Mouse (Mus musculus) adrenal gland, adult 2 months (tissue): ENCODE measurements around the gene Rsc1a1. TPM values are rescaled to one million over a fixed set of nuclear protein-coding genes. Genes with fewer than 3 reads are reported as not detected.

Experiments used
- DNase-seq: peaks from one replicate; pipeline ENCODE4 v3.0.0; 2021
- polyA plus RNA-seq: library from polyadenylated mRNA; depleted of rRNA; stranded (reverse); fragments of >200 nt; gene quantifications from 2 replicates; pipeline ENCODE4 v1.2.3, GENCODE M21; 2012; rRNA removed
- total RNA-seq, 2 experiments: library from RNA; stranded (reverse); gene quantifications; 2 replicates each; pipeline ENCODE4 v1.2.3; 2021

Gene Rsc1a1
- total and polyA plus RNA-seq, 3 experiments, result 6.8 TPM; not detected in 2

- no peak for DNase-seq
Measured at GRCm38 (mm10) chr4:141653813-141654212, 31.6 kb downstream of the Rsc1a1 start.

GRCm38 (mm10) chr4:141653044-141653443 lies 32.4 kb downstream of the Rsc1a1 start:
- DNase-seq, result no peak

DNA sequence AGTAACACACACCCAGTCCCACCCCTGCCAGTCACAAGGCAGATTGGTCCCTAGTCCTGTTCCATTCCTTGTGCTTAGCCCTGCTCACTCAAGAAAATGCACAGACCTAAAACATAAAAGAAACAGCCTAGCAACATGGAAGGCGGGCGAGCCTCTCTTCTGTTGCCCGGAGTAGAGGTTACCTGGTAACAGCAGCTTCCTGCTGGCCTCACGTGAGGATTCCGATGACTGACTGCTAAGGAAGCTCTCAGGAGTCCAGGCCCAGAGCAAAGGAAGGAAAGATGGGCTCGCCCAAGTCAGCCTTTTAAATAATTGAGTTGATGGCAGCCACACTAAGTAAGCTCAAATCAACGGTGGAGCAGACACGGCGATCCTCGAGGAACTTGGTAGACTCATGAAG lies 33.5 kb downstream of the Rsc1a1 start:
- no peak for DNase-seq

GRCm38 (mm10) chr4:141651286-141651685 lies 34.1 kb downstream of the Rsc1a1 start:
- DNase-seq, result no peak

- no peak for DNase-seq
Measured at GRCm38 (mm10) chr4:141649244-141649643, 36.2 kb downstream of the Rsc1a1 start.

GRCm38 (mm10) chr4:141648262-141648661 lies 37.1 kb downstream of the Rsc1a1 start:
- DNase-seq, result no peak

DNA sequence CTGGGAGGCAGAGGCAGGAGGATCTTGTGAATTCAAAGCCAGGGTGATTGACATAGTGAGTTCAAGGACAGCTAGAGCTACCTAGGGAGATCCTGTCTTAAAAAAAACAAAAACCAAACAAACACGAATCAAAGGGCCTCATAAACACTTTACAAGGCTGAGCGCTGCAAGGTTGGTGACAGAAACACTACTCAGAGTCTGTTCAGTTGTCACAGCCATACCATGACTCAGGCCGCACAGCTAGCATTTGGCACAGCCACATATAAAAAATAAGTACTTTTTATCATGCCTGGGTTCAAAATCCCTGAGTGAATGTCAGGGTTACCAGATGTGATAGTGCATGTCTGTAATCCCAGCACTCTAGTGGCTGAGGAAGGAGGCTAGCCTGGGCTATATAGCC lies 38.2 kb downstream of the Rsc1a1 start:
- peak; percentile 69 for DNase-seq

DNA sequence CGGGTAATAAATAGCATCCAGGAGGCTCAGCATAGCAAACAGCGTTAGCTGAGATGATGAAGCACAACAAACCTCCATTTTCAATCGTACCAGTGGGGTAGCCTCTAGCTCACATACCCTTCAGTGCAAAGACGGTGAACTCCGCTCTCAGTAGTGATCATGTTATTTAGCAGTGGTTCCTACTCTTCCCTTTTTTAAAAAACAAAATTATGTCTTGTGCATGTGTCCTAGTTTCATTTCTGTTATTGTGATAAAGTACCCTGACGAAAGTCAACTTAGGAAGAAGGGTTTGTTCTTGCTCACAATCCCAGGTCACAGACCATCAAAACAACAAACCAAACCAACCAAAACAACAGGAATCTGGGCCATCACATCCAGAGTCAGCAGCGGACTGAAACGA lies 39.4 kb downstream of the Rsc1a1 start:
- no peak for DNase-seq

DNA sequence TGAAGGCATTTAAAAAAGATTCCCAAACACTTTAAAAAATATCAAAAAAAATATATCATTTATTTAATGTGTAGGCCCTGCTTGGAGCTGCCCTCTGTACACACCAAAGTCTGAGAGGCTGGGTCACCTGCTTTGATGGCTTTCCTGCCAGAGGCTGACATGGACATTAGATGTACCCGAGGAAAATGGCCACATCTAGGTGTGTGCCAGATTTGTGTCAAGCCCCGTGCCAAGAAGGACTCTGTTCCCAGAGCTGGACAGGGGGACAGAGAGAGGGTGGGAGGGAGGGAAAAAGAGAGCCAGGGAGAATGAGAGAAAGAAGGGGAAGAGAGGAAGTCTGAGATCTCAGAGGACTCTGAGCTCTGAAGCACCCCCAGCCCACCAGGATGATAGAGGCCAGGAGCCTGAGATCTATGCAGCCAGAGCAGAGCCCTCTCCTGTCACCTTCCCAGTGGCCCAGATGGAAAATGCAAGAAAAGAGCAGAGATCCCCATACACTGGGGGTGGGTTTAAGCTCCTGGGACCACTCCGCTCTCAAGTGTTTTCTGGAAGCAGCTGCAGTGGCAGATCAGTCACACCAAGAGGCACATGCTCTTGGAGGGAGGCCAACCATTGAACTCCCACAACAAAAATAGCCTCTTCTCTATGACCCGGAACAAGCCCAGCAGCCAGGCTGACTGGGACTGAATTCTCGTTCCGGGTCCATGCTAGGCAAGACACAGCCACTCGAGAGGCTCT lies 42.1 kb downstream of the Rsc1a1 start:
- peak; percentile 76 for DNase-seq

GRCm38 (mm10) chr4:141641961-141642811 lies 43.2 kb downstream of the Rsc1a1 start:
- DNase-seq, result peak; percentile 61

DNA sequence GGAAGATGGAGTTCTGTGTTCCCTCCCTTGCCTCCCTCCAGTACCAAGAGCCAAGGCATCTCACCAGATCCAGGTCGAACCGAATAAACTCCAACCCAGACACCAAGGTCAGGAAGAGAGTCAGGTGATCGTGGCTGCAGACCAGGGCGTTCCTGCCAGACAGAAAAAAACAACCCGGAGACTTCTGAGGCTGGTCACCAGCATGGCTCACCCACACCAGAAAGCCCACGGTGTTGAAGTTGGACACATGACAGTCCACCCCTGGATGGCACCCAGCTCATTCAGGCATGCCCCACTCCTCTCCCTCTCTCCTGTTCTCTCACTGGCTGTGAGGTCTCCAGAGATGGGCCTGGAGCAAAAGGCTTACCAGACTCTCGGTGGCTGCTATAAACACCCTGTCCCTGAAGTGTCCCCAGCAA lies 44.0 kb downstream of the Rsc1a1 start:
- peak; percentile 41 for DNase-seq

- DNase-seq, result no peak
Measured at GRCm38 (mm10) chr4:141639474-141639873, 45.9 kb downstream of the Rsc1a1 start.

DNA sequence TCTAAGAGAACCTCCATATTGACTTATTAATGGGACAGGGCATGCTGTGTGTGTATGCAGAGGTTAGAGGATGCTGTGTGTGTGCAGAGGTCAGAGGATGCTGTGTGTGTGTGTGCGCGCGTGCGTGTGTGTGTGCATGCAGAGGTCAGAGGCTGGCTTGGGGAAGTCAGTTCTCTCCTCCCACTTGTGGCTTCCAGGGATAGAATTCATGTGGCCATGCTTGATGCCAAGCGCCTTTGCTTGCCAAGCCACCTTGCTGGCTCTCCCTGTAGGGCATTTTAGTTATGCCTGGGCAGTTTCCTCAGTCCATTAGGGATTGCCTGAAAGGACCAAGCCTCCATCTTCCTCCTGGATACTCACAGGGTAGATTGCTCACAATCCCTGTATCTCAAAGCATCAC lies 48.7 kb downstream of the Rsc1a1 start:
- DNase-seq, result no peak

GRCm38 (mm10) chr4:141635991-141636390 lies 49.4 kb downstream of the Rsc1a1 start:
- no peak for DNase-seq

Other genes with a start within 250 kb of the Rsc1a1 start
- under 1 TPM; 0.32 to 0.55 TPM for gene Srarp, start 249.5 kb downstream of the Rsc1a1 start, total RNA-seq
- gene Srarp, start 249.5 kb downstream of the Rsc1a1 start, polyA plus RNA-seq, result 0.22 TPM in 1 of 2 replicates, not detected in the other
- gene Zbtb17, start 240.9 kb downstream of the Rsc1a1 start, total RNA-seq, result 10 to 100 TPM; 15.8 to 18.7 TPM
- gene Zbtb17, start 240.9 kb downstream of the Rsc1a1 start, polyA plus RNA-seq, result 26.5 and 34.4 TPM in 2 replicates
- gene Spen, start 147.0 kb downstream of the Rsc1a1 start, total RNA-seq, result 10 to 100 TPM; 37.8 to 55.3 TPM
- 63.9 and 76.4 TPM in 2 replicates for gene Spen, start 147.0 kb downstream of the Rsc1a1 start, polyA plus RNA-seq
- 10 to 100 TPM in 1 of 2 experiments, 1 to 10 TPM in 1; 9.0 to 23.0 TPM for gene Fblim1, start 79.5 kb downstream of the Rsc1a1 start, total RNA-seq
- gene Fblim1, start 79.5 kb downstream of the Rsc1a1 start, polyA plus RNA-seq, result 10.4 and 12.8 TPM in 2 replicates
- gene Tmem82, start 67.0 kb downstream of the Rsc1a1 start, total RNA-seq, result 1 to 10 TPM in 1 of 2 experiments, under 1 TPM in 1; 0.93 to 1.6 TPM
- gene Tmem82, start 67.0 kb downstream of the Rsc1a1 start, polyA plus RNA-seq, result 2.8 TPM in 2 replicates
- 10 to 100 TPM in 1 of 2 experiments, 1 to 10 TPM in 1; 9.2 to 14.2 TPM for gene Slc25a34, start 61.8 kb downstream of the Rsc1a1 start, total RNA-seq
- 4.3 and 5.7 TPM in 2 replicates for gene Slc25a34, start 61.8 kb downstream of the Rsc1a1 start, polyA plus RNA-seq
- 10 to 100 TPM; 47.8 to 73.2 TPM for gene Plekhm2, start 20.7 kb downstream of the Rsc1a1 start, total RNA-seq
- gene Plekhm2, start 20.7 kb downstream of the Rsc1a1 start, polyA plus RNA-seq, result 63.1 and 63.4 TPM in 2 replicates
- gene Ddi2, start 37.8 kb upstream of the Rsc1a1 start, total RNA-seq, result 10 to 100 TPM; 38.5 to 78.4 TPM
- 16.8 and 22.1 TPM in 2 replicates for gene Ddi2, start 37.8 kb upstream of the Rsc1a1 start, polyA plus RNA-seq
- gene Agmat, start 61.1 kb upstream of the Rsc1a1 start, total RNA-seq, result 10 to 100 TPM; 25.7 to 59.4 TPM
- gene Agmat, start 61.1 kb upstream of the Rsc1a1 start, polyA plus RNA-seq, result 5.8 and 9.2 TPM in 2 replicates
- gene Dnajc16, start 105.3 kb upstream of the Rsc1a1 start, total RNA-seq, result 10 to 100 TPM; 21.3 to 29.6 TPM
- gene Dnajc16, start 105.3 kb upstream of the Rsc1a1 start, polyA plus RNA-seq, result 13.2 and 14.4 TPM in 2 replicates
- gene Casp9, start 108.0 kb upstream of the Rsc1a1 start, total RNA-seq, result 10 to 100 TPM; 18.2 to 22.0 TPM
- 16.6 and 19.3 TPM in 2 replicates for gene Casp9, start 108.0 kb upstream of the Rsc1a1 start, polyA plus RNA-seq
- not detected for gene Cela2a, start 140.6 kb upstream of the Rsc1a1 start, total RNA-seq
- gene Cela2a, start 140.6 kb upstream of the Rsc1a1 start, polyA plus RNA-seq, result 0.25 and 0.59 TPM in 2 replicates
- not detected for gene Ctrc, start 160.8 kb upstream of the Rsc1a1 start, total RNA-seq
- gene Ctrc, start 160.8 kb upstream of the Rsc1a1 start, polyA plus RNA-seq, result not detected in 2 replicates
- gene Efhd2, start 189.3 kb upstream of the Rsc1a1 start, total RNA-seq, result 10 to 100 TPM; 26.9 to 30.7 TPM
- 61.4 and 62.8 TPM in 2 replicates for gene Efhd2, start 189.3 kb upstream of the Rsc1a1 start, polyA plus RNA-seq